In the genomic region with DNA sequence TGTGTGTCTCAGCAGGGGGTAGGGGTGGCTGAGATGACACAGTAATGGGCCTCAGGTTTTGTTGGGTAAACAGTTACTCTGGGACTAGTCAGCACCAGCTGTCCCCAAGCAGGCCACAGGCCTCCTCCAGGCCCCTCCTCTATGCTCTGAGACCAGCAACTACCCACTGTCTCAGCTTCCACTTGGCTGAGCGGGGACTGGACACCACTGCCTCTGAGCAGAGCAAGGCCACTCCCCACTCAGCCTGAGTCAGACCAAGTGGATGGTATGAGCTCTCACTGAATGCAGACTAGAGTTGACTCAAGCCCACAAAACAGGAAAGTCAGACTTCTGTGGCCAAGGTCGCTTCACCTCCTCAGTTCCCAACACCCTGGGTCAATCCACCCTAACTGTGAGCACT, we compare ENCODE assay signal across 10 mouse cellular contexts.
DNase-seq lines count a peak whose midpoint lies in the region; ATAC-seq and TF ChIP-seq lines count a peak whose summit lies in the region.
"Had no signal": no experiment of that assay in that cellular context is flagged by ENCODE, and none has a peak within 500 bp of the region (broad histone marks: within the 10 kb centered on the region; RNA-seq: fewer than 3 reads in every experiment).

No protein-coding gene starts in this region.

- no peak overlapping the region for H3ac ChIP-seq in C2C12 (ENCODE audit: control insufficient read depth, insufficient read length, low read depth)

- H3K27me3 ChIP-seq in C2C12 (ENCODE audit: control insufficient read depth, insufficient read depth, insufficient read length) = no peaks in the 10 kb centered on the region

- ATAC-seq in inflammation-experienced regulatory T-cells, adult 6 months = no peak
- ATAC-seq: forebrain, embryonic 14.5 days had no signal

- no peak overlapping the region for H3K4me3 ChIP-seq in C2C12 (ENCODE audit: insufficient read depth, poor library complexity, severe bottlenecking)

- no peak for TF ChIP-seq CTCF in C2C12 (IDR thresholded peaks at IDR 0.05; ENCODE audit: control insufficient read depth, insufficient read depth, insufficient read length)

- H3K36me3 ChIP-seq in C2C12 (ENCODE audit: control insufficient read depth, insufficient read depth) = no peaks in the 10 kb centered on the region

- peak; percentile 41 for DNase-seq in kidney, adult 11 months
- no peak for DNase-seq in kidney, postnatal 10 days
- peak; percentile 20 for DNase-seq in adrenal gland, postnatal 10 days
- DNase-seq in kidney, postnatal 25 days = peak; percentile 18 to 69
- DNase-seq in natural killer cell, adult 2 months (ENCODE audit: low spot score in 2 of 2) = no peak
- no peak for DNase-seq in spleen, postnatal 14 days (ENCODE audit: low spot score in 2 of 2)
- DNase-seq: lung, adult 2 months had no signal

- no peaks in the 10 kb centered on the region for H3K79me3 ChIP-seq in C2C12 (ENCODE audit: low read depth)

- no peaks in the 10 kb centered on the region for H3K79me2 ChIP-seq in C2C12 (ENCODE audit: control insufficient read depth, insufficient read depth)

TF ChIP-seq in C2C12, 6 proteins besides CTCF, POLR2A, EP300 and RAD21:
- TF ChIP-seq USF1 (IDR thresholded peaks at IDR 0.05; ENCODE audit: low read depth) (no peak), FOSL1 (IDR thresholded peaks at IDR 0.05; ENCODE audit: insufficient read depth, low read length, poor library complexity, severe bottlenecking) (no peak), MYOG (IDR thresholded peaks at IDR 0.05; ENCODE audit: control insufficient read depth, extremely low read depth, insufficient read length) (no peak), CEBPB (IDR thresholded peaks at IDR 0.05; ENCODE audit: low read depth) (no peak), MAX (IDR thresholded peaks at IDR 0.05) (no peak), MYOD1 (IDR thresholded peaks at IDR 0.05; ENCODE audit: control insufficient read depth, insufficient read length, low read depth) (peak; percentile 86)

Comparison
In these comparisons a context has a peak if more than half of its experiments do, and no peak if none do; other contexts are left out.
1. DNase-seq: peak in kidney, adult 11 months (single experiment), adrenal gland, postnatal 10 days (single experiment) and kidney, postnatal 25 days (2 of 2); none in kidney, postnatal 10 days (single experiment), natural killer cell, adult 2 months (0 of 2) and spleen, postnatal 14 days (0 of 2).